Mouse (Mus musculus) bone marrow macrophage, adult 2 months (primary cell): ENCODE data around the gene Amz1. TPM values are rescaled to one million over a fixed set of nuclear protein-coding genes. Genes with fewer than 3 reads are reported as not detected.

Source experiments
- H3K27ac ChIP-seq: 2 replicates; pipeline ENCODE4 v1.5.1; 2012; ENCODE audit warnings: low read depth, low read length; ENCODE audit not compliant: insufficient read depth
- H3K4me1 ChIP-seq: 2 replicates; pipeline ENCODE4 v1.6.1; 2012; ENCODE audit warnings: low read length; ENCODE audit not compliant: control insufficient read depth, insufficient read depth
- H3K4me3 ChIP-seq: 2 replicates; pipeline ENCODE4 v1.5.1; 2012; ENCODE audit warnings: mild to moderate bottlenecking, low read length, moderate library complexity; ENCODE audit not compliant: insufficient read depth
- CTCF ChIP-seq: IDR thresholded peaks from 2 replicates; pipeline ENCODE4 v1.5.1; 2012; ENCODE audit warnings: low read depth, mild to moderate bottlenecking, low read length, moderate library complexity
- POLR2A ChIP-seq: IDR thresholded peaks from 2 replicates; pipeline ENCODE4 v1.6.1; 2012; ENCODE audit warnings: mild to moderate bottlenecking, low read depth, low read length, borderline replicate concordance
- polyA plus RNA-seq: library from polyadenylated mRNA; stranded (reverse); fragments of >200 nt; gene quantifications from 2 replicates; pipeline ENCODE4 v1.2.4, GENCODE M21; 2012; ENCODE audit not compliant: missing spikeins, insufficient read depth, insufficient read length

Amz1 gene
- polyA plus RNA-seq, 1 experiment: 27.0 TPM

DNA sequence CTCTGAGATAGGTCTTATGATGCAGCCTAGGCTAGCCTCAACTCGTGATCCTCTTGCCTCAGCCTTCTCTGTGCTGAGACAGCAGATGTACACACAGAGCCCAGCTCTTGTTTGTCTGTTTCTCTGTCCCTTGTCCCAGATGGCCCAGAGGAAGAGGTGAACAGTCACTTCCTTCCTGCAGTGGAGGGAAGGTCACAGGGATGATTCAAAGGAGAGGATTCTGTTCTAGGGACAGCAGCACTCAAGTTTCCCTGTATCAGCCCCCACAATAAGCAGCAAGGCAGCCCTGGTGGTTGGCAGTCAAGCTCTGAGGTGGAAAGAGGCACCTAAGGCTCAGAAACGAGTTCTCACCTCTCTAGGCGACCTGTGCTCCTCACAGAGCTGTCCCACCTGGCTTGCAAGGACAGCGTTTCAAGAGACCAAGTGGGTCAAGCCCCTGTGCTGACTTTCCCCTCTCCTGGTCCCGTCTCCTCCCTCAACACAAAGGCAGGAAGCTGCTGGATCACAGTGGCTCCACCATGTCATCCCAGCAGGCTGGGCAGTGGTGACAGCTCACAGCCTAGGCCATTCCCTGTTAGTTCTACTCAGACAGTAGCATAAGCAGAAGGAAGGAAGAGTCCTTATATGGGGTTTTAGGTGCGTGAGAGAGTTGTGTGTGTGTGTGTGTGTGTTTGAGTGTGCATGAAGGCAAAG, 41.1 kb downstream of the Amz1 start:
- Histone ChIP-seq H3K4me1 (peaks cover 78% of the 10 kb centered on the region), H3K4me3 (peak overlapping the region; percentile 5; the same call in 1 of the 2 replicates), H3K27ac (peak overlapping the region; percentile 98)
- TF ChIP-seq CTCF: no peak
- TF ChIP-seq POLR2A: 0 out of 2 replicates have a peak, but pooled peaks have one; percentile 43

DNA sequence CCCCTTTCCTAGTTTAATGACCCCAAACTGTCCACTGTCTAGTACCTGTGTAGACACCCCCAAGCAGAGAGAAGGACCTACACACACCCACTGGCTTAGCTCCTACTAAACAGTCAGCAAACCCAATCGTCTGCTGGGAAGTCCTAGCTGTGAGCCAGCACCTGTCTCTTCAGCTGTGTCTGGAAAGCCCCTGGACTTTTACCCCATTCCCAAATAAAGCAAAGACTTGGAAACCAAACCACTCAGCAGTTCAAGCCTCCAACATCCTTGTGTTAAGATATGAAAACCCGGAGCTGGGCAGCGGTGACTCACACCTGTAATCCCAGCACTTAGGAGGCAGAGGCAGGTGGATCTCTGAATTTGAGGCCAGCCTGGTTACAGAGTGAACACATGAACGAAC, 42.6 kb downstream of the Amz1 start:
- peak overlapping the region; percentile 98 for H3K27ac ChIP-seq
- no peak overlapping the region for H3K4me3 ChIP-seq
- TF ChIP-seq CTCF (no peak), POLR2A (no peak)
- H3K4me1 ChIP-seq: peaks cover 92% of the 10 kb centered on the region

DNA sequence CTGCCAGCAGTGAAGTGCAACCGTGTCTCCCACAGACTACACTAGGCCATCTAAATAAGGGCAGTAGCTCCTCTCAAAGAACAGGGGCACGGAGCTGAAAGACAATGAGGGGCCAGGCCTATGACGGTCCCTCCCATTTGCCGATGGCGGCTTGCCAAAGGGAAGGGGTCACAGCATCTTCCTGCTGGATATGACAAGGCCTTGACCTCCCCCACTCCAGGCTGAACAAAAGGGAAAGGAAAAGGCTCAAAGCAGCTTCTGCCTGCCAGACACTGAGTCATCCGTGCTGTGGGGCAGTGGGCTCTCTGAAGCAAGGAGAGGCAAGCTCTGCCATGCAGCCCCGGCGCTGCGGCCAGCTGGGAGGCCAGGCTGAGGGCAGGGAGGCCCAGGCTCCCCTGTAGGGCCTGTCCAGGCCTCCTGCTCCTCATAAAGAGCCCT, 43.8 kb downstream of the Amz1 start:
- peak overlapping the region; percentile 98 for H3K27ac ChIP-seq
- H3K4me3 ChIP-seq: no peak overlapping the region
- H3K4me1 ChIP-seq: peaks cover 92% of the 10 kb centered on the region
- TF ChIP-seq CTCF (no peak), POLR2A (0 out of 2 replicates have a peak, but pooled peaks have one; percentile 1)

DNA sequence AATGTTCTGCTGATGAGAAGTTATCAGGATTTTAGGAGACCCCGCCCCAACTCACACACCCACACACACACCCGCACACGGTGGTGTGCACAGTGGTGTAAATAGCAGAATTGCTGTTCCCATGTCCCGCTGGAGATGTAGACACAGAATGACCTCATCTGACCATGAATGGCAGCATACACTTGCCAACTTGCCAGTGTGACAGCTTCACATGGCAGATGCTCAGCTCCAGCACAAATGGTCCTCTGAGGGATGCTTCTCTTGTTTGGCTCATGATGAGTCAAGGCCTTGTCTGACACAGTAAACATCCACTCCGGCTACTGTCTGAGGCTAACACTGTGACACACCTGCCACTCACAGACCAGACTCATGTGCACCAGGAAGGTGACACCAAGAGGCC, 44.4 kb downstream of the Amz1 start:
- peaks cover 91% of the 10 kb centered on the region for H3K4me1 ChIP-seq
- peak overlapping the region; percentile 98 for H3K27ac ChIP-seq
- TF ChIP-seq POLR2A (no peak), CTCF (no peak)
- H3K4me3 ChIP-seq: no peak overlapping the region

DNA sequence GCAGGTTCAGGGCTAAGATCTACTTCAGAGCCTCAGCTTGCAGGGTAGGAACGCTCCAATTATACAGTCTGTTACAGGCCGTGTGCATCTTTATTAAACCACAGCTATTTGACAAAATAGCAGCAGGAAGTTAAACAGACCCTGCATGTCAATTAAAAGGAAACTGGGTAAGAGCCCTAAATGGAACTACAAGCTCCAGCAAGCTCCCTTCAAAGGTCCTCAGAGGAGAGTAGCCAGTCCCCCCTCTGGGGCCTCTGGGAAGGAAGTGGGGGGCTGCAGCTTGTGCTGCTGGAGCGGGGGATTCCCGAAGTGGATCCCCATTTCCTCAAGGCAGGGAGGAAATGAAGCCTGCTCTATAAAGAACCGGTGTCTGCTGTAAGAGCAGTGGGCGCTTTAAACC, 47.7 kb downstream of the Amz1 start:
- TF ChIP-seq CTCF: no peak
- no peak for TF ChIP-seq POLR2A
- Histone ChIP-seq H3K27ac (peak overlapping the region; percentile 92), H3K4me1 (peaks cover 91% of the 10 kb centered on the region), H3K4me3 (no peak overlapping the region)

DNA sequence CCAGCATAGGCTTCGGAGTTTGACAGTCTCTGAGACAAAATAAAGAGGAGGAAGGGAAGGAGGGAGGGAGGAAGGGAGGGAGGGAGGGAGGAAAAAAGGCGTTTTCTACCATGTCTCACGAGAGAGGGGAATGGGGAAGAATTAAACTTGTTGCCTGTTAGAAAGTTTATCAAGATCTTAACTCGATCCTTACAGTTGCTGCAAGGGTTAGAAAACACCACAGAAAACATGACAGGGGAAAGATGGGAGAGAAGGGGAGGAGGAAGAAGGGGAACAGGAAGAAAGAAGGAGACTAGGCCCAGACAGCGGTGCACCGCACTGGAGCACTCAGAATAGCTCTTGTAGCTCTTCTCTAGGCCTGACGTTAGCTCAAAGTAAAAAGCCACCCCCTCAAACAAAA, 48.2 kb downstream of the Amz1 start:
- H3K4me1 ChIP-seq: peaks cover 91% of the 10 kb centered on the region
- no peak overlapping the region for H3K4me3 ChIP-seq
- peak overlapping the region; percentile 92 for H3K27ac ChIP-seq
- TF ChIP-seq POLR2A: no peak
- no peak for TF ChIP-seq CTCF

DNA sequence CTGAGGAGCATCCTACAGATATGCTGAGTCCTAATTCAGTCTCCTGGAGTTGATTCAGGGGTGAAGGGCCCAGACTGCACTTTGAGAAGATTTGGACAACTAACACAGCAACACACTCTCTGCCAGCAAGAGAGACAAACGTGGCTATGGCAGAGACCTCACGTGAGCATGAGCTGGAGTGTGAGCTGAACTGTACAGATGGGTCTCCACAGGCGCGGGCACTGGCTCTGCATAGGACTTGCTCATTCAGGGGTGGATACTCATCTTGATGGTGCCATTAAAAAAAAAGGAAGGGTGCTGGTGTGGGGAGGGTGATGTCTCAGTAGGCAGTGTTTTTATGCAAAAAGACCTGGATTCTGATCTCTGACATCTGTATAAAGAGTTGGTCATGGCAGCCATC, 51.2 kb downstream of the Amz1 start:
- no peak overlapping the region for H3K4me3 ChIP-seq
- peaks cover 66% of the 10 kb centered on the region for H3K4me1 ChIP-seq
- TF ChIP-seq CTCF (no peak), POLR2A (no peak)
- H3K27ac ChIP-seq: no peak overlapping the region

DNA sequence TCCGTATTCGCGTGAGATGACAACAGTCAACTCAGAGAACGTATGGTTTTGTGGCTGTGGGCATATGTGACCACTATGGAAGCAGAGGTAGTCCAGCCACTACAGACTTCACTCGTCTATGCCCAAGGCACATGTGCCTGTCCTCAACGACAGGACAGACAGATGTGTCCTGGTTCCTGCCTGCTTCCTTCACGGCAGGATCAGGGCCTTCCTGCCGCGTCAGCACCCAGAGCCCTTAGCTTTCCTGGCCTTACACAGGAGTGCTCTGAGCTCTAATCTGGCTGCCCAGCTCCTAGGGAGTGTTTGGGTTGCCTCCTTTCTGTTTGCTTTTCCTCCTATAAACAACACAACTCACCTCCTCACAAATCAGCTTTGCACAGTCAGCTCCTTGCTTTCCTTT, 53.0 kb downstream of the Amz1 start:
- Histone ChIP-seq H3K4me1 (peaks cover 58% of the 10 kb centered on the region), H3K4me3 (no peak overlapping the region), H3K27ac (no peak overlapping the region)
- TF ChIP-seq POLR2A: no peak

DNA sequence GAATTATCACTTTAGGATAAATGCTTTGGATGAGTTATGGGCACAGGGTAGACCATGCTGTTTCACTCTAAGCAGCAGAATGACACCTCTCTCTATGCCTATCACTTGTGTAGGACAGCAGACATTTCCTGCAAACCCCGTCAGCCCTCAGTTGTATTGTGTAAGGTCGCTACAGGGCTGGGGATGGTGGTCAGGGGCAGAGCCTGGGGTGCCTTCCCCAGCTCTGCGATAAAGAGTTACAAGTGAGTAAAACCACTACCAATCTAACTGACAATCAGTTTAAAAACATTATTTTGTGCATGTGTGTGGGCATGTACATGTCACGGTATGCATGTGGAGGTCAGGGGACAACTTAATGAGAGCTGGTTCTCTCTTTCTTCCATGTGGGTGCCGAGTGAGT, 57.2 kb downstream of the Amz1 start:
- peak overlapping the region; percentile 6; the same call in 1 of the 2 replicates for H3K27ac ChIP-seq
- no peak overlapping the region for H3K4me3 ChIP-seq
- H3K4me1 ChIP-seq: peaks cover 34% of the 10 kb centered on the region
- TF ChIP-seq POLR2A (no peak), CTCF (no peak)

DNA sequence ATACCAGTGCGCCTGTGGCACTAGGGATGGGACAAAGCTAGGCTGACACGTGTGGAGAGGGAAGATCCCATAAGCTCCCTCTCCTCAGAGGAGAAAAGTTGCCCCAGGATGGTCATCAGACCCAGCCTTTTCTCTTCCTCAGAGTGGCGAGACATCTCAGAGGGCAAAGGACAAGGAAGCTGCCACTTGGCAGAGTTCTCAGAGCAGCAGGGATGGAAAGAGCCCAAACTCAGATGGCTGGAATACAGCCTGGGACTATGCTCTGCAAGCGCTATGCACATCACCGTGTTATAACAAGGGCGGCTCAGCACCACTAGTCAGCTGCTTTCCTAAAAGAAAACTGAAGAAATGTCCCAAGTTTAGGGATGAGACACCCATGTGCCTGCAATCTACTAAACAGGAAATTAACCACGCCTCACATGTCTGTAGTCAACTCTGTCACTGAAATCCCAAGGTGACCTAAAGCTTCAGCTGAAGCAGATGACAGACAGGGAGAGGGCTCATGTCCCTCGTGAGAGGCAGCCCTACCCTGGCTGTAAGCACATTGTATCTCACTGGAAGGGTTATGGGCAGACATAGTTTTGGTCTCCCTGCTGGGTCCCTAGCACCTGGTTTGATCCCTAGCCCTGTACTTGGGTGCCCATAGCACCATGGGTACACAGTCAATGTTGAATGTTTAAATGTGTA, 58.1 kb downstream of the Amz1 start:
- peaks cover 28% of the 10 kb centered on the region for H3K4me1 ChIP-seq
- TF ChIP-seq POLR2A (no peak), CTCF (no peak)
- peak overlapping the region; percentile 1; the same call in 1 of the 2 replicates for H3K27ac ChIP-seq
- H3K4me3 ChIP-seq: no peak overlapping the region

DNA sequence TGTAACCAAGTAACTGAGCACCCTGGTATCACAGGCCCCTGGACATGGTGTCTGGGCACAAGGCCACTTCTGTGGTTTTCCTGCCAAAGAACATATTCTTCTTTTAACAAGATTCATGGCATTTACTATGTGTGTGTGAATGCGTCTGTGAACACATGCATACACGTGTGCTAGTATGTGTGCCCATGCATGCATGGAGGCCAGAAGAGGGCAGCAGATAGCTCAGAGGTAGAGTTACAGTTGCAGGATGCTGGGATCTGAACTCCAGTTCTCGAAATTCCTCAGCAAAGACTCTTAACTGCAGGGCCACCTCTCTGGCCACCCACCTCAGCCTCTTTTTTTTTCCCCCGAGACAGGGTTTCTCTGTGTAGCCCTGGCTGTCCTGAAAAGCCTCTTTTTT, 59.6 kb downstream of the Amz1 start:
- TF ChIP-seq CTCF (no peak), POLR2A (no peak)
- peaks cover 29% of the 10 kb centered on the region for H3K4me1 ChIP-seq
- no peak overlapping the region for H3K27ac ChIP-seq
- no peak overlapping the region for H3K4me3 ChIP-seq
